Mouse (Mus musculus): ENCODE results near the gene Gabpb2.
A peak's percentile ranks its signal among the peaks of the same experiment; 100 is the strongest.

DNA sequence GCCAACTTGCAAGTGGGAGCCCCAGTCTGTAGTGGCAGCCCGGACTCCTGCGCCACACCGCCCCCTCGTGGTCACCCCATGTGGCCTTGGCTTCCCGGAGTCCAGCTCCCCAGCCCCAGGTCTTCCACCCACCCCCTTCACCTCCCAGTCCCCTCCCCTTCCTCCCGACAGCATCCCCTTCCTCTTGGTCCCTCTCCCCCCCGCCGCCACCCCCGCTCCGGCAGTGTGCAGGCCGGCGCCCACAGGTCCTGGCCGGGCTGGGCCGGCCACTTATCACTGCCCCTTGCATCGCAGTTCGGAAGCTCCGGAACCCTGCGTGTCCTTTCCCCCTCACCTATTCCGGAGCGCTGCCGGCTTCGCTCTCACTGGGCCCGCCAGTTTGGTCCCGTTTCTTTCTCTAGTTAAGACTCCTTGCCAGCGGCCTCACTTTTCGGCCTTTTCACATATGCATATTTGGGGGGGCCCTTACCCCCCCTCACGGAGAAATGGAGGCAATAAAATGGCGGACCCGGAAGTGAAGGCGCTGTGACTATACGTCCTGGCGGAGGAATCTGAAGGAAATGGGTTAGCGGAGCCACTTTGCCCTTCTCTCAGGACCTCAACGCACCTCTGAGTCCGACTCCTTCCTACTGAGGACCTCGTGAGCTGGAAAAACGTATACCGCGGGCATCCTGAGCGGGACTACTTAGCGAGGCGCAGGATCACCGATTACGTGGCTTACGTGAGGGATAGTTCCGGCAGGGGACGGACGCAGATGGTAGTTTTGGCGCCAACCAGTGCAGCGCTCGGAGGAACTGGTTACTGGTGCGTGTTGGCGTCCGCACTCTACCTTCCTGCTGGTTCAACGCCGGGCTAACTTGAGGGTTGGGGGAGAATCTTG, at the start of gene Gabpb2:
- no peak for TF ChIP-seq TCF12 (IDR thresholded peaks at IDR 0.05; ENCODE audit: insufficient read depth, poor library complexity, severe bottlenecking)
- TF ChIP-seq POLR2A (IDR thresholded peaks at IDR 0.05; ENCODE audit: insufficient read length, low read depth), result peak; percentile 93
- no peak for TF ChIP-seq USF1 (IDR thresholded peaks at IDR 0.05; ENCODE audit: low read depth)
- TF ChIP-seq MAX (IDR thresholded peaks at IDR 0.05; ENCODE audit: low read depth), result no peak
- no peak for TF ChIP-seq CEBPB (IDR thresholded peaks at IDR 0.05; ENCODE audit: insufficient read depth, poor library complexity, severe bottlenecking)
- TF ChIP-seq REST (IDR thresholded peaks at IDR 0.05; ENCODE audit: insufficient read depth, insufficient read length), result no peak

All from myocyte (in vitro differentiated cells).